Mouse (Mus musculus) cerebellum, postnatal 4 days (tissue): ENCODE measurements around the gene D6Ertd527e.

Experiments used
- DNase-seq, 2 experiments: peaks; one replicate each; pipeline ENCODE4 v3.0.0; 2022; ENCODE audit warnings: low spot score in 2 of 2, mixed read lengths in 1 of 2

Gene D6Ertd527e

GRCm38 (mm10) chr6:87111493-87111892, 6.9 kb downstream of the D6Ertd527e start:
- DNase-seq = no peak

GRCm38 (mm10) chr6:87112125-87112524, 7.6 kb downstream of the D6Ertd527e start:
- no peak for DNase-seq

- peak in 1 of 2 experiments; percentile 22 for DNase-seq
Measured at GRCm38 (mm10) chr6:87115981-87116380, 11.4 kb downstream of the D6Ertd527e start.

- DNase-seq = no peak
Measured at GRCm38 (mm10) chr6:87116596-87116995, 12.1 kb downstream of the D6Ertd527e start.

GRCm38 (mm10) chr6:87119066-87119837, 14.7 kb downstream of the D6Ertd527e start:
- no peak for DNase-seq

- no peak for DNase-seq
Measured at GRCm38 (mm10) chr6:87119975-87120374, 15.4 kb downstream of the D6Ertd527e start.

- DNase-seq = no peak
Measured at GRCm38 (mm10) chr6:87120661-87121060, 16.1 kb downstream of the D6Ertd527e start.

GRCm38 (mm10) chr6:87121961-87122360, 17.4 kb downstream of the D6Ertd527e start:
- no peak for DNase-seq

- DNase-seq = no peak
Measured at GRCm38 (mm10) chr6:87123406-87123805, 18.9 kb downstream of the D6Ertd527e start.

GRCm38 (mm10) chr6:87123973-87124372, 19.4 kb downstream of the D6Ertd527e start:
- no peak for DNase-seq

- DNase-seq = no peak
Measured at GRCm38 (mm10) chr6:87127049-87127753, 22.7 kb downstream of the D6Ertd527e start.

GRCm38 (mm10) chr6:87129861-87130260, 25.3 kb downstream of the D6Ertd527e start:
- no peak for DNase-seq

- no peak for DNase-seq
Measured at GRCm38 (mm10) chr6:87130628-87131027, 26.1 kb downstream of the D6Ertd527e start.

- no peak for DNase-seq
Measured at GRCm38 (mm10) chr6:87131078-87131477, 26.5 kb downstream of the D6Ertd527e start.

- peak in 1 of 2 experiments; percentile 32 for DNase-seq
Measured at GRCm38 (mm10) chr6:87133520-87133919, 29.0 kb downstream of the D6Ertd527e start.

- no peak for DNase-seq
Measured at GRCm38 (mm10) chr6:87133966-87134546, 29.5 kb downstream of the D6Ertd527e start.

GRCm38 (mm10) chr6:87138479-87138878, 33.9 kb downstream of the D6Ertd527e start:
- no peak for DNase-seq

- no peak for DNase-seq
Measured at GRCm38 (mm10) chr6:87139796-87140553, 35.4 kb downstream of the D6Ertd527e start.

GRCm38 (mm10) chr6:87142239-87142638, 37.7 kb downstream of the D6Ertd527e start:
- no peak for DNase-seq

- DNase-seq = no peak
Measured at GRCm38 (mm10) chr6:87143594-87143993, 39.0 kb downstream of the D6Ertd527e start.

GRCm38 (mm10) chr6:87147921-87148320, 43.4 kb downstream of the D6Ertd527e start:
- DNase-seq = no peak

- DNase-seq = no peak
Measured at GRCm38 (mm10) chr6:87150471-87150870, 45.9 kb downstream of the D6Ertd527e start.
